Mouse (Mus musculus) CD4-positive helper T cell, adult 2 months (primary cell): ENCODE results near the gene Klf6.

Source experiments
- DNase-seq: peaks from one replicate; pipeline ENCODE4 v3.0.0-alpha.2; 2012; ENCODE audit warnings: low read depth, missing footprints, low spot score

Klf6 gene

GRCm38 (mm10) chr13:5863408-5863891 is 2.2 kb downstream of the Klf6 start:
- peak; percentile 50 for DNase-seq

- DNase-seq, result peak; percentile 88
Measured at GRCm38 (mm10) chr13:5864265-5865097, 3.2 kb downstream of the Klf6 start.

GRCm38 (mm10) chr13:5865098-5865415 is 3.8 kb downstream of the Klf6 start:
- DNase-seq, result no peak

- no peak for DNase-seq
Measured at GRCm38 (mm10) chr13:5866091-5866490, 4.8 kb downstream of the Klf6 start.

- no peak for DNase-seq
Measured at GRCm38 (mm10) chr13:5866532-5866931, 5.2 kb downstream of the Klf6 start.

GRCm38 (mm10) chr13:5868376-5868775 is 7.1 kb downstream of the Klf6 start:
- no peak for DNase-seq

- no peak for DNase-seq
Measured at GRCm38 (mm10) chr13:5869433-5869832, 8.2 kb downstream of the Klf6 start.

- DNase-seq, result no peak
Measured at GRCm38 (mm10) chr13:5869842-5870241, 8.6 kb downstream of the Klf6 start.

GRCm38 (mm10) chr13:5870382-5871272 is 9.3 kb downstream of the Klf6 start:
- no peak for DNase-seq

GRCm38 (mm10) chr13:5871414-5871813 is 10.1 kb downstream of the Klf6 start:
- no peak for DNase-seq

GRCm38 (mm10) chr13:5873681-5874080 is 12.4 kb downstream of the Klf6 start:
- no peak for DNase-seq

GRCm38 (mm10) chr13:5875478-5875877 is 14.2 kb downstream of the Klf6 start:
- no peak for DNase-seq

GRCm38 (mm10) chr13:5878748-5879147 is 17.5 kb downstream of the Klf6 start:
- DNase-seq, result no peak

GRCm38 (mm10) chr13:5886810-5887209 is 25.5 kb downstream of the Klf6 start:
- no peak for DNase-seq

GRCm38 (mm10) chr13:5888164-5888563 is 26.9 kb downstream of the Klf6 start:
- no peak for DNase-seq

- DNase-seq, result no peak
Measured at GRCm38 (mm10) chr13:5888731-5889130, 27.4 kb downstream of the Klf6 start.

GRCm38 (mm10) chr13:5890035-5890434 is 28.8 kb downstream of the Klf6 start:
- DNase-seq, result peak; percentile 26

GRCm38 (mm10) chr13:5892684-5893447 is 31.6 kb downstream of the Klf6 start:
- no peak for DNase-seq

GRCm38 (mm10) chr13:5894910-5895309 is 33.6 kb downstream of the Klf6 start:
- DNase-seq, result no peak

GRCm38 (mm10) chr13:5895851-5896250 is 34.6 kb downstream of the Klf6 start:
- no peak for DNase-seq

GRCm38 (mm10) chr13:5897176-5897959 is 36.1 kb downstream of the Klf6 start:
- no peak for DNase-seq
